8 mouse cellular contexts compared by ENCODE assay signal in genomic region chr5:138658922-138659321, GRCm38 (mm10). TPM values are rescaled to one million over a fixed set of nuclear protein-coding genes. Genes with fewer than 3 reads are reported as not detected.
DNase-seq lines count a peak whose midpoint lies in the region; ATAC-seq and TF ChIP-seq lines count a peak whose summit lies in the region.

No protein-coding gene starts in this region.

- no peak overlapping the region for H3K9ac ChIP-seq in midbrain, embryonic 11.5 days (ENCODE audit: low read length)

- H3K27ac ChIP-seq in midbrain, embryonic 11.5 days (ENCODE audit: low read depth, low read length) = no peak overlapping the region
- no peak overlapping the region for H3K27ac ChIP-seq in testis, adult 2 months (ENCODE audit: control insufficient read depth, insufficient read depth, low read depth, low read length)

- TF ChIP-seq CTCF in testis, adult 2 months (IDR thresholded peaks at IDR 0.05; ENCODE audit: control insufficient read depth, insufficient read depth, insufficient replicate concordance, low read depth, low read length) = peak; percentile 63; the same call in 1 of the 2 replicates

- 22% methylated on average over 5 of the region's 5 CpGs for WGBS in midbrain, embryonic 11.5 days

- no peaks in the 10 kb centered on the region for H3K9me3 ChIP-seq in midbrain, embryonic 11.5 days (ENCODE audit: control insufficient read depth, low read length)

- DNase-seq in layer of hippocampus, adult 18-20 months (ENCODE audit: low spot score in 2 of 2) = peak; percentile 7 to 17
- DNase-seq in layer of hippocampus, adult 11-12 months (ENCODE audit: low spot score) = no peak
- DNase-seq in R1 (ENCODE audit: low read depth, low spot score) = peak; percentile 75
- peak; percentile 65 for DNase-seq in cerebellum, postnatal 10 days
- peak; percentile 13 to 66 for DNase-seq in layer of hippocampus, postnatal 14 days (ENCODE audit: low spot score in 2 of 2)
- peak; percentile 93 for DNase-seq in midbrain, embryonic 11.5 days (ENCODE audit: low spot score, missing footprints)

- no peaks in the 10 kb centered on the region for H3K36me3 ChIP-seq in midbrain, embryonic 11.5 days (ENCODE audit: control insufficient read depth, insufficient read depth, low read length)
- no peaks in the 10 kb centered on the region for H3K36me3 ChIP-seq in testis, adult 2 months (ENCODE audit: control insufficient read depth, insufficient read depth, low read length)

- H3K4me3 ChIP-seq in midbrain, embryonic 11.5 days (ENCODE audit: low read depth, low read length) = no peak overlapping the region
- no peak overlapping the region for H3K4me3 ChIP-seq in testis, adult 2 months (ENCODE audit: control insufficient read depth, low read depth, low read length)

- H3K27me3 ChIP-seq in midbrain, embryonic 11.5 days (ENCODE audit: control insufficient read depth, insufficient read depth, low read length) = no peaks in the 10 kb centered on the region
- no peaks in the 10 kb centered on the region for H3K27me3 ChIP-seq in testis, adult 2 months (ENCODE audit: control insufficient read depth, insufficient read depth, low read length)

- H3K4me1 ChIP-seq in midbrain, embryonic 11.5 days (ENCODE audit: control insufficient read depth, insufficient read depth, low read length) = no peaks in the 10 kb centered on the region
- no peaks in the 10 kb centered on the region for H3K4me1 ChIP-seq in testis, adult 2 months (ENCODE audit: control insufficient read depth, insufficient read depth, low read length)

- peak; percentile 85 for ATAC-seq in granulocyte monocyte progenitor cell, adult 5-6 weeks (replicated peaks; ENCODE audit: poor library complexity, severe bottlenecking)
- peak; percentile 61; the same call in 1 of the 2 replicates for ATAC-seq in midbrain, embryonic 11.5 days (ENCODE audit: low FRiP score)

- TF ChIP-seq POLR2A in testis, adult 2 months (IDR thresholded peaks at IDR 0.05; ENCODE audit: control insufficient read depth, low read depth, low read length) = no peak

- H3K4me2 ChIP-seq in midbrain, embryonic 11.5 days = no peak overlapping the region

RNA-seq across cellular contexts. Expression of gene A430033K04Rik, which starts 36.3 kb away (rescaled TPM):
- total RNA-seq in layer of hippocampus, adult 18-20 months (2021) = 10 to 100 TPM; 15.2 to 16.5 TPM
- total RNA-seq in granulocyte monocyte progenitor cell, adult 5-6 weeks (2014; fragmentation: Nextera tagmentation) = 6.7 and 14.7 TPM in 2 replicates
- total RNA-seq in granulocyte monocyte progenitor cell, adult 5-6 weeks (2017) = 9.0 and 11.9 TPM in 2 replicates
- total RNA-seq in layer of hippocampus, postnatal 14 days (2021) = 10 to 100 TPM; 12.1 to 13.5 TPM
- polyA plus RNA-seq in midbrain, embryonic 11.5 days (2014; fragmentation: Nextera tagmentation; extraction: Ambion mirVana) = 10.6 and 11.2 TPM in 2 replicates
- 0.27 and 0.32 TPM in 2 replicates for polyA plus RNA-seq in testis, adult 2 months (2012; rRNA removed)

RNA-seq across cellular contexts. Expression of gene Zfp68, which starts 39.4 kb away (rescaled TPM):
- total RNA-seq in layer of hippocampus, adult 18-20 months (2021) = 10 to 100 TPM; 29.8 to 30.3 TPM
- total RNA-seq in granulocyte monocyte progenitor cell, adult 5-6 weeks (2014; fragmentation: Nextera tagmentation) = 34.4 and 34.7 TPM in 2 replicates
- 56.2 and 72.1 TPM in 2 replicates for total RNA-seq in granulocyte monocyte progenitor cell, adult 5-6 weeks (2017)
- 10 to 100 TPM; 27.0 to 29.5 TPM for total RNA-seq in layer of hippocampus, postnatal 14 days (2021)
- 73.1 and 81.9 TPM in 2 replicates for polyA plus RNA-seq in midbrain, embryonic 11.5 days (2014; fragmentation: Nextera tagmentation; extraction: Ambion mirVana)
- polyA plus RNA-seq in testis, adult 2 months (2012; rRNA removed) = 2.0 and 2.1 TPM in 2 replicates
